Mouse (Mus musculus) c-Kit-positive CD71-negative TER-119-negative erythroid progenitor cells, embryonic 14.5 days (primary cell): ENCODE measurements around the gene Qrfp.

Experiments used
- DNase-seq: peaks from one replicate; pipeline ENCODE4 v3.0.0-alpha.2; 2013; ENCODE audit warnings: low read depth

Qrfp gene

GRCm38 (mm10) chr2:31770781-31771441, 39.5 kb downstream of the Qrfp start:
- no peak for DNase-seq

- DNase-seq: no peak
Observed at GRCm38 (mm10) chr2:31769631-31770111, 40.7 kb downstream of the Qrfp start.

DNA sequence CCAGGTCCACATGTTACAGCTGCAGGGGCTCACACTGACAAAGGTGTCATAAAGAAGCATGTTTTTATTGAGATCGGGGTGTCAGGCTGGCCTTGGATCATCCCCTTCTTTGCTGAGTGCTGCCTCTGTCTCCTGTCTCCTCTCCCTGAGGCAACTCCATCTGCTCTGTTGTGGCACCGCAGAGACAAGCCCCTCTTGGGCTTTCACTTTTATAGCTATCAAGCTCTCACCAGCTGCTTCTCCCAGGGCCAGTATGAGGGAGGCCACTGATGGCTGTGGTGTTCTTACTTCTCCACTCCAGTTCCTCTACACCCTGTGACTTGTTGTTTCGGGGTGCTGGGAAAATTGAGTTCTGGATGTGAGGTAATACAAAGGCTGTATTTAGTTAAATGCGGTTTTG, 41.3 kb downstream of the Qrfp start:
- DNase-seq: no peak

DNA sequence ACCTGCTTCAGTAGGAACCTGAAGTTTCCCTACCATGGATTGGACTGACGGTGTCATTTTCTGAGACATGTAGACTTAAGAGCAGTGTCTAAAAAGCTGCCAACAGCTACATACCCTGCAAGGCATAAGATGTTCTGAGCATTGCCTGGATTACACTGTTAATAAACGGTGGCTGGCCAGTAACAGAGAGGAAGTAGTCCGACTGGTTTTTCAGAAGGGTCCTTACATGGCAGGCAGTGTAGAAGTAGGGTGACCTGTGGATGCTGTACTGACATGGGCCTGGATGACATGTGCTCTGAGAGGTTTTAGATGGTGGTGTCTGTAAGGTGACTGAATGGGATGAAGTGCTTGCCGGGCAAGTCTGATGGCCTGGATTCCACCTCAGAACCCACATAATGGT, 42.6 kb downstream of the Qrfp start:
- no peak for DNase-seq

DNA sequence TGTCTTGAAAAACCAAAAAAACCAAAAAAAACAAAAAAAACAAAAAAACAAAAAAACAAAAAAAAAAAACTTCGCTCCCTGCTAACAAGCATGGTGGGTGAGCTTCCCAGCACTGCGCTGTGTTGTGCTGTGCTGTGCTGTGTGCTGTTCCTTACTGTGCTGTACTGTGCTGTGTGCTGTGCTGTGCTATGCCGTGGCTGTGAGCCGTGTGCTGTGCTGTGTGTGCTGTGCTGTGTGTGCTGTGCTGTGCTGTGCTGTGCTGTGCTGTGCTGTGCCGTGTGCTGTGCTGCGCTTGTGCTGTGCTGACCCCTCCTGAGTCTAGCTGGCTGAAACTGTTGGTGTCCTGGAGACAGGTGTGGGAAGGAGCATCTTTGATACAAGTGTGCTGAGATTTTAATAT, 43.3 kb downstream of the Qrfp start:
- DNase-seq: no peak

GRCm38 (mm10) chr2:31763271-31763670, 47.1 kb downstream of the Qrfp start:
- DNase-seq: no peak

GRCm38 (mm10) chr2:31762853-31763252, 47.5 kb downstream of the Qrfp start:
- no peak for DNase-seq

GRCm38 (mm10) chr2:31762155-31762554, 48.2 kb downstream of the Qrfp start:
- no peak for DNase-seq

GRCm38 (mm10) chr2:31761585-31761984, 48.8 kb downstream of the Qrfp start:
- no peak for DNase-seq

DNA sequence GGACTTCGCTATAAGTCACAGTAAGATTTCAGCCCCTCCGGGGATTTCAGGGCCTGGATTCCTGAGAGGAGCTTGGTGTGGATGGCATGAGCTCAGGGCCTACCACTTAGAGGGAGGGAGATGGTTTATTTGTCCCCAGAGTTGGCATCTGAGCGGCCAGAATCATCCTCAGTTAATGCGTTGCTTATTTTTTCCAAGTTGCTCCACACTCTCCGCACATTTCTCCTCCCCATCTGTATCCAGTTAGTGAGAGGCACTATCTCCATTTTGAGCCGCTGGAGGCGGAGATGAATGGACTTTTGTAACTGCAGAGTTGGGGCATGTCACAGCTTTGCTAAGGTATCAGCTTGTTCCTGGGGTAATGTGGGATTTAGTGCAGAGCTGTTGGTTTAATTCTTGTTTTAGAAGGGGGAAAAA, 49.3 kb downstream of the Qrfp start:
- DNase-seq: no peak

- no peak for DNase-seq
Observed at GRCm38 (mm10) chr2:31760486-31760885, 49.9 kb downstream of the Qrfp start.

GRCm38 (mm10) chr2:31759751-31760460, 50.5 kb downstream of the Qrfp start:
- DNase-seq: peak; percentile 58

GRCm38 (mm10) chr2:31758966-31759365, 51.4 kb downstream of the Qrfp start:
- no peak for DNase-seq

DNA sequence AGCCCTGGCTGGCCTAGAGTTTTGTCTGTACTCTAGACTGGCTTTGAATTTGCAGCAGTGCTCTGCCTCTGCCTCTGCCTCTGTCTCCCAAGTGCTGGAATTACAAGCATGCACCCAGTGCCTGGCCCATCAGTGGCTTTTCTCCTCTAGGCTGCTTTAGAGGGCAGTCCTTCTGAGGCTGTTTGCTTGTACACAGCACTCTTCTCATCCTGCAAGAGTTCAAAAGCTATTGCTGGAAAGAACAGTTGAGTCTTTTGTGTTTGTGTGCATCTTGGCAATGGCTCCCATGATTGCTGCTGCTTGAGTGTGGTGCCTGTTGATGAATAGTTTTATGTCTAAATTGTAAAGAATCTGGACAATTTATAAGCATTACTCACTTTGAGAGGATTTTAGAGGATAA, 52.9 kb downstream of the Qrfp start:
- no peak for DNase-seq
